Mouse (Mus musculus) inflammation-experienced regulatory T-cells, adult 16 weeks (primary cell): ENCODE measurements around the gene Fam149b. TPM values are rescaled to one million over a fixed set of nuclear protein-coding genes. Genes with fewer than 3 reads are reported as not detected.

Experiments
- polyA plus RNA-seq: library from polyadenylated mRNA; unstranded; fragments of 100-300 nt; shearing (Covaris generic); gene quantifications from one replicate; pipeline ENCODE4 v1.2.1, GENCODE M21; 2017

The Fam149b gene
- polyA plus RNA-seq = 102 TPM

DNA sequence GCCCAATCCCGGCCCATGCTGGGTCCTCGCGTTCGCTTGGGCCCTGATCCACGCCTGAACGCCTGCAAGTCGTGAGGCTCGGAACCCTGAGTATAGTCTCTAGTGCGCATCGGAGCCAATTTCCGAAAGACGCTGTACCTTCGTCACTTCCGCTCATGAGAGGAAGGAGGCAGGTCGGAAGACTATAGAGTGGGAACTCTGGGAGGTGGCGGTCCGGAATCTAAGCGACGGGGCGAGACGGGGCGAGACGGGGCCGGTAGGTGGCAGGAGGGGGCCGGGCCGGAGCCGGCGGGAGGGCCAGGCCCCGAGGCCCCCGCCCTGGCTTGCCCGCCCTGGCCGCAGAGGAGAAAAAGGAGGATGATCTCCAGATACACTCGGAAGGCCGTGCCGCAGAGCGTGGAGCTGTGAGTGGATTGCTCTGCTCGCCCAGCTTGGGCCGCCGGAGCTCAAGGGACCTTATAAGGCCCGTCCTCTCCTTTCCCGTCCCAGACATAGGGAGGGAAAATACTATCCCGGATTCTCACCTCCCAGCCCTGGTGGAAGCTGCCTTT lies at the start of gene Fam149b, which contains the start of gene Ecd:
TSS of gene Fam149b (plus strand) at position 172 of the 551 bp plus-strand sequence.
TSS of gene Ecd (minus strand) at position 131 of the 551 bp plus-strand sequence.

GRCm38 (mm10) chr14:20388441-20389129 lies 40.6 kb downstream of the Fam149b start, which contains the start of gene Dnajc9:
TSS of gene Dnajc9 (minus strand) at chr14:20388910.

GRCm38 (mm10) chr14:20393205-20393913 lies 45.4 kb downstream of the Fam149b start, which contains the start of gene Mrps16:
TSS of gene Mrps16 (minus strand) at chr14:20393634.

Other genes with a start within 250 kb of the Fam149b start
- gene Saysd1, start 209.6 kb upstream of the Fam149b start, polyA plus RNA-seq = 28.6 TPM
- gene Kcnk5, start 166.4 kb upstream of the Fam149b start, polyA plus RNA-seq = 7.5 TPM
- gene Kcnk16, start 79.0 kb upstream of the Fam149b start, polyA plus RNA-seq = not detected
- gene Nudt13, start 53.5 kb upstream of the Fam149b start, polyA plus RNA-seq = 23.2 TPM
- gene Ecd, start within 50 bp of the Fam149b start, polyA plus RNA-seq = 74.8 TPM
- 195 TPM for gene Dnajc9, start 40.7 kb downstream of the Fam149b start, polyA plus RNA-seq
- gene Mrps16, start 45.5 kb downstream of the Fam149b start, polyA plus RNA-seq = 103 TPM
- not detected for gene Cfap70, start 104.1 kb downstream of the Fam149b start, polyA plus RNA-seq
- gene Anxa7, start 132.0 kb downstream of the Fam149b start, polyA plus RNA-seq = 62.1 TPM
- 2.1 TPM for gene Mss51, start 148.7 kb downstream of the Fam149b start, polyA plus RNA-seq
- 17.3 TPM for gene Ppp3cb, start 198.4 kb downstream of the Fam149b start, polyA plus RNA-seq